Mouse (Mus musculus) layer of hippocampus, postnatal 10 days (tissue): ENCODE measurements around the gene Pagr1b. TPM values are rescaled to one million over a fixed set of nuclear protein-coding genes. Genes with fewer than 3 reads are reported as not detected.

Experiments used
- DNase-seq, 2 experiments: peaks; one replicate each; pipeline ENCODE4 v3.0.0; 2021; ENCODE audit warnings: low spot score in 2 of 2
- microRNA-seq, 2 experiments: library from miRNA; unstranded; fragments of <30 nt; microRNA quantifications; one replicate each; pipeline ENCODE4 v1.2.0; 2021
- total RNA-seq, 2 experiments: library from RNA; stranded (reverse); gene quantifications; 2 replicates each; pipeline ENCODE4 v1.2.3; 2021

Pagr1b gene
- total RNA-seq, 2 experiments from 2014 or later, result 0.62 TPM; not detected in 1

- DNase-seq, result no peak
Observed at GRCm38 (mm10) chr7:126952646-126953045, 63.6 kb downstream of the Pagr1b start.

- no peak for DNase-seq
Observed at GRCm38 (mm10) chr7:126951741-126952140, 64.5 kb downstream of the Pagr1b start.

Small RNA genes lying within 50 kb of the gene (microRNA-seq; reads per million reads assigned to microRNA genes)
- gene Gm44343, result 0 reads per million in 2 experiments

Other genes starting within 250 kb of the Pagr1b start
- gene Ypel3, start 239.5 kb downstream of the Pagr1b start, total RNA-seq, result 100 to 1,000 TPM; 150 to 152 TPM
- under 1 TPM; 0.62 to 0.69 TPM for gene Tbx6, start 235.0 kb downstream of the Pagr1b start, total RNA-seq
- gene Ppp4c, start 224.0 kb downstream of the Pagr1b start, total RNA-seq, result 10 to 100 TPM; 56.2 to 64.6 TPM
- gene Fam57b, start 218.8 kb downstream of the Pagr1b start, total RNA-seq, result 100 to 1,000 TPM; 133 to 147 TPM
- gene 4930451I11Rik, start 184.8 kb downstream of the Pagr1b start, total RNA-seq, result not detected
- 10 to 100 TPM; 54.0 to 54.1 TPM for gene Doc2a, start 169.1 kb downstream of the Pagr1b start, total RNA-seq
- gene Hirip3, start 154.5 kb downstream of the Pagr1b start, total RNA-seq, result 10 to 100 TPM; 38.8 to 40.9 TPM
- 10 to 100 TPM; 56.1 to 58.8 TPM for gene Ino80e, start 154.1 kb downstream of the Pagr1b start, total RNA-seq
- gene Taok2, start 131.8 kb downstream of the Pagr1b start, total RNA-seq, result 100 to 1,000 TPM; 147 to 167 TPM
- 10 to 100 TPM; 23.6 to 28.3 TPM for gene Tmem219, start 93.6 kb downstream of the Pagr1b start, total RNA-seq
- 100 to 1,000 TPM; 151 to 152 TPM for gene Kctd13, start 87.6 kb downstream of the Pagr1b start, total RNA-seq
- 10 to 100 TPM; 35.6 to 46.1 TPM for gene Asphd1, start 66.9 kb downstream of the Pagr1b start, total RNA-seq
- gene Sez6l2, start 65.9 kb downstream of the Pagr1b start, total RNA-seq, result 100 to 1,000 TPM; 273 to 305 TPM
- gene Cdipt, start 40.6 kb downstream of the Pagr1b start, total RNA-seq, result 100 to 1,000 TPM; 129 to 149 TPM
- under 1 TPM in 1 of 2 experiments, not detected in 1; 0.31 TPM for gene Cdiptos, start 40.4 kb downstream of the Pagr1b start, total RNA-seq
- gene Mvp, start 1.9 kb downstream of the Pagr1b start, total RNA-seq, result 1 to 10 TPM; 5.6 to 6.2 TPM
- gene Pagr1a, start 868 bp upstream of the Pagr1b start, total RNA-seq, result 10 to 100 TPM; 24.9 to 34.2 TPM
- gene Gm42742, start 4.6 kb upstream of the Pagr1b start, total RNA-seq, result 10 to 100 TPM; 33.4 to 34.8 TPM
- gene Prrt2, start 4.7 kb upstream of the Pagr1b start, total RNA-seq, result 100 to 1,000 TPM; 146 to 184 TPM
- gene Maz, start 10.6 kb upstream of the Pagr1b start, total RNA-seq, result 100 to 1,000 TPM; 283 to 292 TPM
- gene Kif22, start 26.0 kb upstream of the Pagr1b start, total RNA-seq, result 10 to 100 TPM; 12.6 to 16.5 TPM
- not detected for gene Zg16, start 70.8 kb upstream of the Pagr1b start, total RNA-seq
- gene AI467606, start 74.9 kb upstream of the Pagr1b start, total RNA-seq, result 1 to 10 TPM; 1.3 to 1.4 TPM
- under 1 TPM; 0.20 to 0.57 TPM for gene Qprt, start 105.7 kb upstream of the Pagr1b start, total RNA-seq
- gene Spn, start 121.3 kb upstream of the Pagr1b start, total RNA-seq, result under 1 TPM; 0.33 to 0.55 TPM
- gene Cd2bp2, start 179.6 kb upstream of the Pagr1b start, total RNA-seq, result 10 to 100 TPM; 70.5 to 75.5 TPM
- 10 to 100 TPM; 84.6 to 95.4 TPM for gene Tbc1d10b, start 192.0 kb upstream of the Pagr1b start, total RNA-seq
- gene Mylpf, start 192.4 kb upstream of the Pagr1b start, total RNA-seq, result 1 to 10 TPM; 1.3 to 3.3 TPM
- 10 to 100 TPM; 19.3 to 19.6 TPM for gene Zfp553, start 216.6 kb upstream of the Pagr1b start, total RNA-seq
- gene Sept1, start 216.6 kb upstream of the Pagr1b start, total RNA-seq, result 1 to 10 TPM; 5.5 to 5.9 TPM
- gene Zfp771, start 227.8 kb upstream of the Pagr1b start, total RNA-seq, result 10 to 100 TPM; 56.7 to 67.0 TPM
- 10 to 100 TPM; 36.0 to 37.1 TPM for gene Dctpp1, start 244.2 kb upstream of the Pagr1b start, total RNA-seq